Mouse (Mus musculus) thymus, adult 2 months (tissue): ENCODE measurements around the gene Tex264. TPM values are rescaled to one million over a fixed set of nuclear protein-coding genes. Genes with fewer than 3 reads are reported as not detected.
A peak's percentile ranks its signal among the peaks of the same experiment; 100 is the strongest.

ENCODE experiments used
- DNase-seq: peaks from one replicate; pipeline ENCODE4 v3.0.0; 2021
- H3K27ac ChIP-seq: fragments of 200-500 bp; 2 replicates; pipeline ENCODE4 v1.5.1; 2012; ENCODE audit warnings: low read length, control low read depth; ENCODE audit not compliant: control insufficient read depth, insufficient read depth
- H3K27me3 ChIP-seq: fragments of 200-500 bp; 2 replicates; pipeline ENCODE4 v1.6.1; 2012; ENCODE audit warnings: mild to moderate bottlenecking, low read length, moderate library complexity, mixed read lengths; ENCODE audit not compliant: control insufficient read depth, insufficient read depth
- H3K36me3 ChIP-seq: fragments of 200-500 bp; 2 replicates; pipeline ENCODE4 v1.6.1; 2012; ENCODE audit warnings: mild to moderate bottlenecking, low read length, moderate library complexity; ENCODE audit not compliant: control insufficient read depth, insufficient read depth
- H3K4me1 ChIP-seq: fragments of 200-500 bp; replicated peaks from 2 replicates; pipeline ENCODE4 v1.6.1; 2012; ENCODE audit warnings: low read length; ENCODE audit not compliant: control insufficient read depth, insufficient read depth
- H3K4me3 ChIP-seq: fragments of 200-500 bp; 2 replicates; pipeline ENCODE4 v1.5.1; 2012; ENCODE audit warnings: mild to moderate bottlenecking, low read length, control low read depth, moderate library complexity; ENCODE audit not compliant: control insufficient read depth, insufficient read depth
- CTCF ChIP-seq: fragments of 200-500 bp; IDR thresholded peaks from 2 replicates; pipeline ENCODE4 v1.5.1; 2012; ENCODE audit warnings: mild to moderate bottlenecking, control low read depth, low read length, moderate library complexity, borderline replicate concordance; ENCODE audit not compliant: control insufficient read depth, poor library complexity, insufficient read depth; ENCODE audit errors: extremely low read depth
- POLR2A ChIP-seq: fragments of 200-500 bp; IDR thresholded peaks from 2 replicates; pipeline ENCODE4 v1.6.1; 2012; ENCODE audit warnings: mild to moderate bottlenecking, low read length, control low read depth, moderate library complexity; ENCODE audit not compliant: control insufficient read depth, poor library complexity, insufficient read depth; ENCODE audit errors: extremely low read depth
- WGBS: fragments of 180-500 bp; shearing (Covaris S2); methylation state at CpG from one replicate; pipeline ENCODE4 v1.1.7; 2018; 5-methylcytosine and 5-hydroxymethylcytosine counted together
- polyA plus RNA-seq: library from polyadenylated mRNA; depleted of rRNA; stranded (reverse); fragments of >200 nt; gene quantifications from 2 replicates; pipeline ENCODE4 v1.2.3, GENCODE M21; 2012

The Tex264 gene
- polyA plus RNA-seq, 1 experiment: 104 TPM

GRCm38 (mm10) chr9:106659441-106659840, 26.3 kb downstream of the Tex264 start:
- TF ChIP-seq POLR2A: no peak
- no peak for TF ChIP-seq CTCF
- no peak for DNase-seq
- no peak overlapping the region for H3K4me3 ChIP-seq
- peaks cover 6% of the 10 kb centered on the region for H3K27me3 ChIP-seq
- H3K4me1 ChIP-seq: no peaks in the 10 kb centered on the region
- peaks cover 9% of the 10 kb centered on the region; the same call in 1 of the 2 replicates for H3K36me3 ChIP-seq
- H3K27ac ChIP-seq: no peak overlapping the region
- WGBS: 97% methylated on average over 7 of the region's 7 CpGs

- Histone ChIP-seq H3K4me3 (no peak overlapping the region), H3K36me3 (peaks cover 9% of the 10 kb centered on the region; the same call in 1 of the 2 replicates), H3K4me1 (no peaks in the 10 kb centered on the region), H3K27me3 (peaks cover 6% of the 10 kb centered on the region), H3K27ac (no peak overlapping the region)
- no peak for TF ChIP-seq CTCF
- no peak for TF ChIP-seq POLR2A
- 84% methylated on average over 5 of the region's 5 CpGs for WGBS
- DNase-seq: no peak
These were observed 28.1 kb downstream of the Tex264 start for GRCm38 (mm10) chr9:106657592-106657991.

- Histone ChIP-seq H3K36me3 (peaks cover 9% of the 10 kb centered on the region; the same call in 1 of the 2 replicates), H3K27me3 (peaks cover 6% of the 10 kb centered on the region), H3K4me1 (no peaks in the 10 kb centered on the region), H3K4me3 (no peak overlapping the region), H3K27ac (no peak overlapping the region)
- no peak for TF ChIP-seq CTCF
- TF ChIP-seq POLR2A: no peak
- 73% methylated on average over 5 of the region's 5 CpGs for WGBS
- no peak for DNase-seq
These were observed 28.9 kb downstream of the Tex264 start for GRCm38 (mm10) chr9:106656820-106657219.

GRCm38 (mm10) chr9:106655884-106656720, 29.6 kb downstream of the Tex264 start, which contains the start of gene Grm2:
TSS of gene Grm2 (minus strand) at chr9:106656082.
- no peak within 1 kb of the TSS for H3K27ac ChIP-seq
- no peak within 1 kb of the TSS for H3K4me3 ChIP-seq
- H3K27me3 ChIP-seq: peaks cover 6% of the 10 kb centered on the region
- no peaks in the 10 kb centered on the region for H3K4me1 ChIP-seq
- peak; percentile 45 for DNase-seq
- WGBS: 8% methylated on average over 43 of the region's 44 CpGs
- TF ChIP-seq POLR2A (no peak), CTCF (no peak)
- H3K36me3 ChIP-seq: peaks cover 9% of the 10 kb centered on the region; the same call in 1 of the 2 replicates

- H3K4me1 ChIP-seq: no peaks in the 10 kb centered on the region
- 44% methylated on average over 1 of the region's 1 CpGs for WGBS
- H3K27ac ChIP-seq: no peak overlapping the region
- no peak for TF ChIP-seq CTCF
- no peak for TF ChIP-seq POLR2A
- no peak for DNase-seq
- H3K27me3 ChIP-seq: peaks cover 6% of the 10 kb centered on the region
- H3K36me3 ChIP-seq: no peaks in the 10 kb centered on the region
- no peak overlapping the region for H3K4me3 ChIP-seq
These were observed 33.0 kb downstream of the Tex264 start for GRCm38 (mm10) chr9:106652720-106653119.

GRCm38 (mm10) chr9:106647226-106647625, 38.5 kb downstream of the Tex264 start:
- Histone ChIP-seq H3K4me1 (no peaks in the 10 kb centered on the region), H3K27ac (no peak overlapping the region), H3K36me3 (no peaks in the 10 kb centered on the region), H3K4me3 (no peak overlapping the region), H3K27me3 (no peaks in the 10 kb centered on the region)
- TF ChIP-seq POLR2A (no peak), CTCF (no peak)
- 68% methylated on average over 27 of the region's 27 CpGs for WGBS
- no peak for DNase-seq

- Histone ChIP-seq H3K36me3 (no peaks in the 10 kb centered on the region), H3K4me3 (no peak overlapping the region), H3K27ac (no peak overlapping the region), H3K27me3 (no peaks in the 10 kb centered on the region), H3K4me1 (no peaks in the 10 kb centered on the region)
- WGBS: 77% methylated on average over 9 of the region's 9 CpGs
- no peak for DNase-seq
- TF ChIP-seq POLR2A (no peak), CTCF (no peak)
These were observed 39.9 kb downstream of the Tex264 start for GRCm38 (mm10) chr9:106645684-106646271.
